Mouse (Mus musculus) heart, postnatal 0 days (tissue): ENCODE measurements around the gene Fcgr3. TPM values are rescaled to one million over a fixed set of nuclear protein-coding genes. Genes with fewer than 3 reads are reported as not detected.
A peak's percentile ranks its signal among the peaks of the same experiment; 100 is the strongest.
"Not testable (repeated sequence)": the region's sequence is repeated elsewhere in the genome, so short reads cannot be mapped to it uniquely, and the experiment has no call there.

ENCODE experiments used
- ATAC-seq: fragments of 200-750 bp; cut with Nextera tagmentation; 2 replicates; pipeline ENCODE4 v1.8.0; 2017; ENCODE audit warnings: low read depth, moderate number of reproducible peaks, moderate library complexity; ENCODE audit not compliant: insufficient read depth
- DNase-seq: peaks from one replicate; pipeline ENCODE4 v3.0.0-alpha.2; 2016; ENCODE audit warnings: low spot score
- H3K27ac ChIP-seq: fragments of 300-500 bp; sonication (generic); 2 replicates; pipeline ENCODE4 v1.5.1; 2014; ENCODE audit warnings: low read depth, mild to moderate bottlenecking
- H3K27me3 ChIP-seq: fragments of 300-500 bp; sonication (generic); 2 replicates; pipeline ENCODE4 v1.6.1; 2014; ENCODE audit warnings: low read length, mixed read lengths; ENCODE audit not compliant: control insufficient read depth, insufficient read depth
- H3K36me3 ChIP-seq: fragments of 300-500 bp; sonication (generic); replicated peaks from 2 replicates; pipeline ENCODE4 v1.6.1; 2014; ENCODE audit warnings: low read length, mixed read lengths; ENCODE audit not compliant: control insufficient read depth, insufficient read depth
- H3K4me1 ChIP-seq: fragments of 300-500 bp; sonication (generic); 2 replicates; pipeline ENCODE4 v1.6.1; 2014; ENCODE audit warnings: antibody characterized with exemption; ENCODE audit not compliant: control insufficient read depth, insufficient read depth
- H3K4me2 ChIP-seq: fragments of 300-500 bp; sonication (generic); 2 replicates; pipeline ENCODE4 v1.6.1; 2014; ENCODE audit warnings: low read depth, mild to moderate bottlenecking, low read length, moderate library complexity
- H3K4me3 ChIP-seq: fragments of 300-500 bp; sonication (generic); 2 replicates; pipeline ENCODE4 v1.5.1; 2014; ENCODE audit warnings: low read depth, low read length
- H3K9ac ChIP-seq: fragments of 300-500 bp; sonication (generic); replicated peaks from 2 replicates; pipeline ENCODE4 v1.6.1; 2014; ENCODE audit warnings: low read depth, low read length, mixed read lengths
- H3K9me3 ChIP-seq: fragments of 300-500 bp; sonication (generic); replicated peaks from 2 replicates; pipeline ENCODE4 v1.6.1; 2016; ENCODE audit warnings: low read length; ENCODE audit not compliant: control insufficient read depth
- CTCF ChIP-seq: IDR thresholded peaks from 2 replicates; pipeline ENCODE4 v1.5.1; 2016; ENCODE audit warnings: antibody characterized with exemption, control low read depth, low read depth
- WGBS: fragments of 180-500 bp; shearing (Covaris S2); extraction: QIAGEN DNeasy Blood & Tissue Kit; methylation state at CpG from one replicate; pipeline ENCODE4 v1.1.7; 2014; 5-methylcytosine and 5-hydroxymethylcytosine counted together
- polyA plus RNA-seq: library from polyadenylated mRNA; unstranded; fragments of >200 nt; fragmentation: Nextera tagmentation; extraction: Ambion mirVana; gene quantifications from 2 replicates; pipeline ENCODE4 v1.2.1, GENCODE M21; 2015
- total RNA-seq: library from RNA; depleted of rRNA; stranded (reverse); fragments of >200 nt; gene quantifications from 2 replicates; pipeline ENCODE4 v1.2.3, GENCODE M21; 2014; ENCODE audit warnings: low replicate concordance

Fcgr3 gene
- total and polyA plus RNA-seq, 2 experiments from 2014 or later = 8.2 to 13.7 TPM

DNA sequence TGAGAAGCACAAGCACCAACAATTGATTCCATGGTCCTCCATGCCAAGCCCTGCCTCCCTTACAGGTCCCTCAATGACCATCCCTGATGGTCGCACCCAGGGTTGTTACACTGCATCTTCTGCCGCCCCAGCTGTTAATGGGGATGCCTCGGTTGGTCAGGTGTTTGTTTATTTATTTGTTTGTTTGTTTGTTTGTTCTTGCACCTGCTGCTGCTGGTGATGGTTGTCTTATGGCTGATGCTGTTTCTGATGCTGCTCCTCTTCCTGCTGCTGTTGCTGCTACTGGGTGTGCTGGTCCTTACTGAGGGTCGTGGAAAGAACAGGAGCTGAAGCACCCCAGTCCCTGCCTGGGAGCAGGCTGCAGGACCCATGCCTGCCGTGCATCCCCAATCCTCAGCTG is 3.2 kb upstream of the Fcgr3 start:
- not testable (repeated sequence) for DNase-seq, H3K4me1 ChIP-seq, H3K27ac ChIP-seq, H3K36me3 ChIP-seq, H3K4me2 ChIP-seq, H3K9ac ChIP-seq, H3K4me3 ChIP-seq, H3K9me3 ChIP-seq, ATAC-seq
- H3K27me3 ChIP-seq = peaks cover 33% of the 10 kb centered on the region
- 49% methylated on average over 5 of the region's 5 CpGs for WGBS

DNA sequence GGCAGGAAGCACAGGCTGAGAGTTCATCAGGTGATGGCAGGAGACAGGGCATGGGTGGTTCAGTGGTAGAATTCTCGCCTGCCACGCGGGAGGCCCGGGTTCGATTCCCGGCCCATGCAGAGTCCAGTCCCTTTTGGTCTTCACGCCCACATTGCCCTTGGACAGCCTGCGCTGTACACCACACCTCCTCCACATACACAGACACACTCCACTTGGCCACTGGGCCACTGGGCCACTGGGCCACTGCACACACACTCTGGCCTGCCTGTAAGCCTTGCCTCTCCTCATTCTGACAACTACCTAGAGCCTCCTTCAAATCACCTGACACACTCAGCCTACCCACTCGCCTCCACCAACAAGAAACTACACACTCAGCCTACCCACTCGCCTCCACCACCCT is 1.8 kb upstream of the Fcgr3 start:
- H3K4me1 ChIP-seq, H3K4me2 ChIP-seq, DNase-seq, ATAC-seq, H3K4me3 ChIP-seq, H3K36me3 ChIP-seq, H3K9me3 ChIP-seq, H3K9ac ChIP-seq, H3K27ac ChIP-seq: not testable (repeated sequence)
- 29% methylated on average over 2 of the region's 10 CpGs for WGBS
- H3K27me3 ChIP-seq = peaks cover 33% of the 10 kb centered on the region

DNA sequence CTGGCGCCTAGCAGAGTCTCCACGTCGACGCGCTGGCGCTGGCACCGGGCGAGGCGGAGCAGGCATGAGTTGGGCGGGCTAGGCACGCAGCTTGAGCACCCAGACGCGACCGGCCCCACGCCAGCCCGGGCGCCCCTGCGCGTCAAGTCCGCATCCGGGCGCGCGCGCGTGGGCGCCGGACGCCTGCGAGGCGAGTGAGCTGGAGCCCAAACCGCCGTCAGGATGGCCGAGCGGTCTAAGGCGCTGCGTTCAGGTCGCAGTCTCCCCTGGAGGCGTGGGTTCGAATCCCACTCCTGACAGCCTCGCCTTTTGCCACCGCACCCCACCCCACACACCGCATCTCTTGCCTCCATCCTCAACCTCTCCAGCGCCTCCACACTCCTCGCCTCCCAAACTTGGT is 1.0 kb upstream of the Fcgr3 start:
- ATAC-seq = peak; percentile 3; the same call in 1 of the 2 replicates
- H3K4me2 ChIP-seq, H3K4me1 ChIP-seq, DNase-seq, H3K9me3 ChIP-seq, H3K27ac ChIP-seq, H3K9ac ChIP-seq, H3K36me3 ChIP-seq: not testable (repeated sequence)
- 5% methylated on average over 26 of the region's 45 CpGs for WGBS
- peak overlapping the region; percentile 13; the same call in 1 of the 2 replicates for H3K4me3 ChIP-seq
- peaks cover 29% of the 10 kb centered on the region for H3K27me3 ChIP-seq

DNA sequence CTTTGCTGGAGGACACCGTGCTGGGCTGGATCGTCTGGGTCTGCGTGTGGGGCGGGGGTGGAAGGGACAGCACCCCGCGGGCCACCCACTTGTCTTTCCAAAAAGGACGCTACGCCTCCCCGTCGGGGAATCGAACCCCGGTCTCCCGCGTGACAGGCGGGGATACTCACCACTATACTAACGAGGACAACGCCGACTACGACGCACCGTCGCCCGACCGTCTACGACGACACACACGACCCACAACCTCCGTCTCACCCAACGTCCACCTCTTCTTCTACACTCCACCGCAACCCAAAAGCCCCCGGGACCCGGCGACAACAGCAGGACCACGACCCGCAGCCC is 480 bp upstream of the Fcgr3 start:
- 0% methylated on average over 14 of the region's 35 CpGs for WGBS
- DNase-seq = not testable (repeated sequence)
- H3K4me3 ChIP-seq = peak overlapping the region; percentile 34; the same call in 1 of the 2 replicates

GRCm38 (mm10) chr1:171063569-171064490 is 905 bp downstream of the Fcgr3 start:
- Histone ChIP-seq H3K27me3 (peaks cover 21% of the 10 kb centered on the region), H3K4me3 (peak overlapping the region; percentile 34), H3K4me2 (peak overlapping the region; percentile 36)
- H3K36me3 ChIP-seq, H3K9ac ChIP-seq, H3K9me3 ChIP-seq, H3K27ac ChIP-seq, H3K4me1 ChIP-seq, DNase-seq: not testable (repeated sequence)
- 10% methylated on average over 37 of the region's 61 CpGs for WGBS
- peak; percentile 70 for ATAC-seq

More for the DNA sequence above, 480 bp upstream of the Fcgr3 start:
- not testable (repeated sequence) for H3K27ac ChIP-seq, H3K9me3 ChIP-seq, H3K9ac ChIP-seq, H3K4me1 ChIP-seq, H3K36me3 ChIP-seq
- 0 out of 2 replicates have a peak overlapping the region, but pooled peaks have one; percentile 31 for H3K4me2 ChIP-seq
- peak; percentile 16 for ATAC-seq
- H3K27me3 ChIP-seq = peaks cover 29% of the 10 kb centered on the region

GRCm38 (mm10) chr1:171061566-171061965 is 3.2 kb downstream of the Fcgr3 start:
- DNase-seq = no peak
- no peak for ATAC-seq
- Histone ChIP-seq H3K4me3 (no peak overlapping the region), H3K9ac (no peak overlapping the region), H3K4me1 (no peaks in the 10 kb centered on the region), H3K27ac (no peak overlapping the region), H3K9me3 (no peaks in the 10 kb centered on the region), H3K36me3 (no peaks in the 10 kb centered on the region), H3K27me3 (peaks cover 16% of the 10 kb centered on the region), H3K4me2 (no peak overlapping the region)
- 77% methylated on average over 3 of the region's 3 CpGs for WGBS
- TF ChIP-seq CTCF = no peak
